Mouse (Mus musculus) lung, postnatal 14 days (tissue): ENCODE data around the gene Iqsec3.

Experiments used
- DNase-seq: peaks from one replicate; pipeline ENCODE4 v3.0.0; 2021

Gene Iqsec3

GRCm38 (mm10) chr6:121363956-121364355 is 109.5 kb downstream of the Iqsec3 start:
- no peak for DNase-seq

GRCm38 (mm10) chr6:121363061-121363460 is 110.4 kb downstream of the Iqsec3 start:
- DNase-seq: no peak

- no peak for DNase-seq
These were observed 116.2 kb downstream of the Iqsec3 start for GRCm38 (mm10) chr6:121357232-121357631.

- DNase-seq: no peak
These were observed 117.4 kb downstream of the Iqsec3 start for GRCm38 (mm10) chr6:121356041-121356440.

- DNase-seq: no peak
These were observed 121.2 kb downstream of the Iqsec3 start for GRCm38 (mm10) chr6:121352276-121352675.

- DNase-seq: no peak
These were observed 127.0 kb downstream of the Iqsec3 start for GRCm38 (mm10) chr6:121346428-121346827.

GRCm38 (mm10) chr6:121344329-121344728 is 129.1 kb downstream of the Iqsec3 start:
- DNase-seq: no peak

GRCm38 (mm10) chr6:121343771-121344123 is 129.7 kb downstream of the Iqsec3 start:
- no peak for DNase-seq

GRCm38 (mm10) chr6:121343026-121343770 is 130.3 kb downstream of the Iqsec3 start, which contains the start of gene Slc6a12:
Gene Slc6a12, plus strand, starts transcription at chr6:121343076.
- peak; percentile 12 for DNase-seq

GRCm38 (mm10) chr6:121341650-121342049 is 131.8 kb downstream of the Iqsec3 start:
- DNase-seq: no peak

GRCm38 (mm10) chr6:121338519-121338896 is 135.0 kb downstream of the Iqsec3 start:
- DNase-seq: no peak

GRCm38 (mm10) chr6:121337770-121338518 is 135.5 kb downstream of the Iqsec3 start:
- DNase-seq: peak; percentile 77

- no peak for DNase-seq
These were observed 136.2 kb downstream of the Iqsec3 start for GRCm38 (mm10) chr6:121337229-121337628.

GRCm38 (mm10) chr6:121336558-121336957 is 136.9 kb downstream of the Iqsec3 start:
- DNase-seq: no peak

- no peak for DNase-seq
These were observed 137.6 kb downstream of the Iqsec3 start for GRCm38 (mm10) chr6:121335841-121336240.

GRCm38 (mm10) chr6:121329848-121330508 is 143.5 kb downstream of the Iqsec3 start:
- peak; percentile 56 for DNase-seq

GRCm38 (mm10) chr6:121328417-121328884 is 145.0 kb downstream of the Iqsec3 start:
- no peak for DNase-seq

GRCm38 (mm10) chr6:121326486-121327069 is 146.9 kb downstream of the Iqsec3 start:
- DNase-seq: no peak

- DNase-seq: no peak
These were observed 147.7 kb downstream of the Iqsec3 start for GRCm38 (mm10) chr6:121325740-121326139.

- DNase-seq: no peak
These were observed 148.2 kb downstream of the Iqsec3 start for GRCm38 (mm10) chr6:121325298-121325697.
